22 mouse cellular contexts compared by ENCODE assay signal in genomic region chr14:47915621-47916020, GRCm38 (mm10).
DNase-seq lines count a peak whose midpoint lies in the region; ATAC-seq and TF ChIP-seq lines count a peak whose summit lies in the region.
"Had no signal": no experiment of that assay in that cellular context is flagged by ENCODE, and none has a peak within 500 bp of the region (broad histone marks: within the 10 kb centered on the region; RNA-seq: fewer than 3 reads in every experiment).

No protein-coding gene starts in this region.

- no peaks in the 10 kb centered on the region for H3K27me3 ChIP-seq in lung, embryonic 16.5 days (ENCODE audit: control insufficient read depth, insufficient read depth, low read depth, low read length)
- H3K27me3 ChIP-seq in limb, embryonic 15.5 days, result no peaks in the 10 kb centered on the region
- H3K27me3 ChIP-seq: CH12.LX; liver, embryonic 15.5 days; midbrain, embryonic 13.5 days had no signal

- no peak for TF ChIP-seq POLR2A in lung, adult 2 months (IDR thresholded peaks at IDR 0.05; ENCODE audit: borderline replicate concordance, extremely low read depth, low read depth, low read length)

- WGBS in lung, embryonic 16.5 days, result 42% methylated on average over 1 of the region's 1 CpGs
- WGBS in lung, adult 2 months, result 65% methylated on average over 1 of the region's 1 CpGs
- WGBS in limb, embryonic 15.5 days, result 50% methylated on average over 1 of the region's 1 CpGs

- no peak overlapping the region for H3K9ac ChIP-seq in lung, embryonic 16.5 days (ENCODE audit: low read length)
- H3K9ac ChIP-seq in limb, embryonic 15.5 days, result no peak overlapping the region
- H3K9ac ChIP-seq: embryonic facial prominence, embryonic 13.5 days; liver, embryonic 15.5 days; midbrain, embryonic 13.5 days had no signal

- peak overlapping the region; percentile 25; the same call in 1 of the 2 replicates for H3K27ac ChIP-seq in gastrocnemius, adult 2 months
- H3K27ac ChIP-seq in lung, embryonic 16.5 days (ENCODE audit: low read length), result no peak overlapping the region
- H3K27ac ChIP-seq in limb, embryonic 15.5 days, result 0 out of 2 replicates have a peak overlapping the region, but pooled peaks have one; percentile 4
- H3K27ac ChIP-seq: embryonic facial prominence, embryonic 13.5 days; heart, embryonic 10.5 days; hindbrain, postnatal 0 days; liver, embryonic 15.5 days; midbrain, embryonic 13.5 days; stomach, postnatal 0 days had no signal

- H3K4me3 ChIP-seq in gastrocnemius, adult 2 months, result no peak overlapping the region
- H3K4me3 ChIP-seq in lung, embryonic 16.5 days (ENCODE audit: low read length), result no peak overlapping the region
- H3K4me3 ChIP-seq in lung, adult 2 months (replicated peaks; ENCODE audit: extremely low read depth, low read depth, low read length), result no peak overlapping the region
- no peak overlapping the region for H3K4me3 ChIP-seq in limb, embryonic 15.5 days
- H3K4me3 ChIP-seq: embryonic facial prominence, embryonic 13.5 days; heart, embryonic 10.5 days; liver, embryonic 15.5 days; midbrain, embryonic 13.5 days had no signal

- no peak for TF ChIP-seq CTCF in gastrocnemius, adult 2 months (IDR thresholded peaks at IDR 0.05)
- TF ChIP-seq CTCF in lung, adult 2 months (IDR thresholded peaks at IDR 0.05; ENCODE audit: insufficient read depth, low read length), result no peak

- intact Hi-C loops in gastrocnemius, adult 2 months (cut with DNase I), result loop anchor here (10.0 kb wide), 1 partner anchor 161 kb away; no protein-coding TSS in a partner anchor
- intact Hi-C loops in gastrocnemius, postnatal 36 days (cut with DNase I), result no loop called here

- H3K4me1 ChIP-seq in lung, embryonic 16.5 days (replicated peaks; ENCODE audit: control insufficient read depth, insufficient read depth, low read length), result no peaks in the 10 kb centered on the region; the same call in 1 of the 2 replicates
- no peaks in the 10 kb centered on the region for H3K4me1 ChIP-seq in lung, adult 2 months (ENCODE audit: control insufficient read depth, insufficient read depth, low read length)
- peaks cover 5% of the 10 kb centered on the region; the same call in 1 of the 2 replicates for H3K4me1 ChIP-seq in limb, embryonic 15.5 days
- H3K4me1 ChIP-seq: liver, embryonic 15.5 days had no signal

- H3K4me2 ChIP-seq in lung, embryonic 16.5 days (ENCODE audit: low read depth, low read length), result no peak overlapping the region
- no peak overlapping the region for H3K4me2 ChIP-seq in limb, embryonic 15.5 days
- H3K4me2 ChIP-seq: embryonic facial prominence, embryonic 13.5 days; liver, embryonic 15.5 days; midbrain, embryonic 13.5 days had no signal

- H3K36me3 ChIP-seq in lung, embryonic 16.5 days (ENCODE audit: control insufficient read depth, insufficient read depth, low read length), result no peaks in the 10 kb centered on the region
- no peaks in the 10 kb centered on the region for H3K36me3 ChIP-seq in limb, embryonic 15.5 days
- H3K36me3 ChIP-seq: embryonic facial prominence, embryonic 13.5 days; G1E; heart, embryonic 10.5 days; liver, embryonic 15.5 days; midbrain, embryonic 13.5 days had no signal

- no peak for DNase-seq in gastrocnemius, adult 2 months
- DNase-seq in gastrocnemius, postnatal 36 days, result no peak
- DNase-seq in lung, adult 2 months, result no peak
- peak; percentile 20 for DNase-seq in NIH3T3 (ENCODE audit: low read depth)
- no peak for DNase-seq in thymus, adult 18-20 months
- DNase-seq: adrenal gland, adult 2 months; B cell, adult 2 months; cerebellum, adult 18-20 months; cerebellum, postnatal 25 days; layer of hippocampus, adult 9-11 months; liver had no signal

- ATAC-seq in lung, embryonic 16.5 days (ENCODE audit: low read depth), result peak; percentile 43; the same call in 1 of the 2 replicates
- ATAC-seq in limb, embryonic 15.5 days (ENCODE audit: insufficient number of reproducible peaks, low FRiP score, low TSS enrichment, low read depth), result no peak
- ATAC-seq: hindbrain, postnatal 0 days; intestine, embryonic 16.5 days; midbrain, embryonic 13.5 days had no signal

- H3K9me3 ChIP-seq in lung, embryonic 16.5 days (ENCODE audit: control insufficient read depth, low read length), result no peaks in the 10 kb centered on the region
- H3K9me3 ChIP-seq in limb, embryonic 15.5 days, result no peaks in the 10 kb centered on the region
- H3K9me3 ChIP-seq: embryonic facial prominence, embryonic 13.5 days; G1E; heart, embryonic 10.5 days; liver, embryonic 15.5 days; midbrain, embryonic 13.5 days had no signal
